Mouse (Mus musculus): ENCODE results near the gene Hivep2. TPM values are rescaled to one million over a fixed set of nuclear protein-coding genes. Genes with fewer than 3 reads are reported as not detected.

Gene Hivep2
- polyA plus RNA-seq, 1 experiment from 2014 or later, result 5.5 TPM

DNA sequence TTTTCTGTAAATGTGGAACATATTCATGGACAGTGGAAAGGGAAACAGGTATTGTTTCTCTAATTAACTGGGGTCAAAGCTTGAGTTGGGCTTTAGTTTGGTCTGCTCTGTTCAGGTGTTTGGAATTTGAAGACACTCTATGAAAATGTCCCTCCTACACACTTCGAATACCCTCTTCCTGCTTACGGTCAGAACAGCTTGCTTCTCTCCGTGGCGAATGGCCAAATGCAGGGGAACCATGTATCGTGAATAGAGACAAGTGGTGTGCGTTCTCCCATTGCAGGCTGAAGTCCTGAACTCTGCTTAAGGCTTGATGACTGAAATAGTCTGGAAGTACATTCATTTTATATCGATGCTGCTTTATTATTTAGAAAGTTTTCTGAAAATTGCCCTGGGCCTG is 63.1 kb downstream of the Hivep2 start:
- no peak overlapping the region for H3K4me3 ChIP-seq
- no peaks in the 10 kb centered on the region for H3K27me3 ChIP-seq
- H3K27ac ChIP-seq, result no peak overlapping the region
- H3K9ac ChIP-seq, result no peak overlapping the region
- ATAC-seq (ENCODE audit: insufficient number of reproducible peaks, insufficient read depth, low FRiP score, low TSS enrichment), result no peak
- WGBS, result 95% methylated on average over 7 of the region's 7 CpGs
- no peaks in the 10 kb centered on the region for H3K9me3 ChIP-seq
- no peaks in the 10 kb centered on the region for H3K4me1 ChIP-seq
- no peaks in the 10 kb centered on the region for H3K36me3 ChIP-seq
- H3K4me2 ChIP-seq (replicated peaks), result no peak overlapping the region

DNA sequence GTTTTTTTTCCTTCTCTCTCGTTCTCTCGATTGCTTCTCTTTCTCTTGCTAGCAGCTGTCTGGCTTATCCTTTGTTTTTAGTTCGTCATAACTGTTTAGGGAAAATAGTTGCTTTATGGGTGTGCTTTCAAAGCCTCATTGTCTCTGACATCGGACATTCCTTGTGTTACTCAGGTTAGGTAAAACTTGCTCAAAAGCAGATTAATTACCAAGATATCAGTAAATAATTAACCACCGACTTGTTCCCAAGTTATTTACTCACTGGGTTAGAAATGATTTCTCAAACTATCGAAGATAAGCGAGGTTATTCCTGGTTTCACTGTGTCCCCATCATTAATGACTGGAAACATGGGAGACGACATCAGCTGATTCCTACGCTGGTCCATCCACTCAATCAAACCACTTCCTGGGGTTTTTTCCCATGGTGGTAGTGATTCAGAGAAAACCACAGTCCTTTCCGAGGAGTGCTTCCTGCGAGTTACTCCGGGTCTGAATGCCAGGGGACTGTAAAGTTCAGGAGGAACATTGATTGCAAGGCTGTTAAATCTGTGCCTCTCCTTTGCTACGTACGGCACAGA is 64.7 kb downstream of the Hivep2 start:
- 90% methylated on average over 14 of the region's 14 CpGs for WGBS

DNA sequence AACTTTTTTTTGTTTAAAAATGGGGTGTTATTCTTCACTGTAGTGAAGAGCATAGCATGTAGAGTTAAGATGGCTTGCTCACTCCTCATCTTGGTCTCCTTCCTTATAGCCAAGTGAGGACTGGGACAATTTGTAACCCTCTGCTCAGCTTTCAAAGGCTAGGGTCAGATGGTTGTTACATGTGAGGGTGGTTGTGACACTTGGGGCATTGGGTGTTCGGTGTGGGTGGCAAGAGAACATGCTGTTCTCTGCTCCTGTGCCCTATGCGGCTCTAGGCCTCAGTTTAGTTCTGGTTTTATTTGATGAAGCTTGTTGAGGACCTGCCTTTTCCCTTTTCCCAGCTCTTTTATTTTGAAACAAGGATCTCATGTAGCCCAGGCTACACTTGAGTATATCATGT is 66.7 kb downstream of the Hivep2 start:
- WGBS, result 89% methylated on average over 2 of the region's 2 CpGs
- no peak overlapping the region for H3K4me2 ChIP-seq (replicated peaks)
- H3K36me3 ChIP-seq, result no peaks in the 10 kb centered on the region
- no peak overlapping the region for H3K4me3 ChIP-seq
- H3K4me1 ChIP-seq, result no peaks in the 10 kb centered on the region
- no peak overlapping the region for H3K27ac ChIP-seq
- H3K9ac ChIP-seq, result no peak overlapping the region
- H3K27me3 ChIP-seq, result no peaks in the 10 kb centered on the region
- no peaks in the 10 kb centered on the region for H3K9me3 ChIP-seq
- ATAC-seq (ENCODE audit: insufficient number of reproducible peaks, insufficient read depth, low FRiP score, low TSS enrichment), result no peak

More for the DNA sequence above, 64.7 kb downstream of the Hivep2 start:
- H3K27ac ChIP-seq, result no peak overlapping the region
- H3K9me3 ChIP-seq, result no peaks in the 10 kb centered on the region
- H3K36me3 ChIP-seq, result no peaks in the 10 kb centered on the region
- H3K4me2 ChIP-seq (replicated peaks), result no peak overlapping the region
- ATAC-seq (ENCODE audit: insufficient number of reproducible peaks, insufficient read depth, low FRiP score, low TSS enrichment), result no peak
- no peak overlapping the region for H3K4me3 ChIP-seq
- no peak overlapping the region for H3K9ac ChIP-seq
- no peaks in the 10 kb centered on the region for H3K4me1 ChIP-seq
- no peaks in the 10 kb centered on the region for H3K27me3 ChIP-seq

DNA sequence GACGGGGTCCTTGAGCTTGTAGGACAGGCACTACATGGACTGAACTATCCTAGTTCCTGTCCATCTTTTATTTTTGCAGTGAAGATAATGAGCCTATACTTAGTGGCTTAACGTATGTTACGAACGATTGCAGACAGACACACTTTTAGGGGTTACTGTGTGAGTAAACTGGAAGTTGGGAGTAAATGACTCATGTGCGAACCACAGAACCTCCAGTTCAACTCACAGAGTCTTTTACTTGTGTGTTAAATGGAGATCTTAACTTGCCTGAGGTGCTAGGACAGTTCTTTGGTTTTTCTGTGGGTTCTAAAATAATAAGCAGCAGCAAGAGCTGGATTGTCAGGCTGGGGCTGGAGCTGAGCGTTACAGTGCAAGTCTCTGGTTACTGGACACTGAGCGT is 68.2 kb downstream of the Hivep2 start:
- Histone ChIP-seq H3K27ac (no peak overlapping the region), H3K27me3 (no peaks in the 10 kb centered on the region), H3K4me3 (no peak overlapping the region), H3K4me1 (no peaks in the 10 kb centered on the region), H3K9me3 (no peaks in the 10 kb centered on the region), H3K4me2 (replicated peaks) (no peak overlapping the region), H3K36me3 (no peaks in the 10 kb centered on the region), H3K9ac (no peak overlapping the region)
- ATAC-seq (ENCODE audit: insufficient number of reproducible peaks, insufficient read depth, low FRiP score, low TSS enrichment), result no peak
- WGBS, result 92% methylated on average over 7 of the region's 7 CpGs

DNA sequence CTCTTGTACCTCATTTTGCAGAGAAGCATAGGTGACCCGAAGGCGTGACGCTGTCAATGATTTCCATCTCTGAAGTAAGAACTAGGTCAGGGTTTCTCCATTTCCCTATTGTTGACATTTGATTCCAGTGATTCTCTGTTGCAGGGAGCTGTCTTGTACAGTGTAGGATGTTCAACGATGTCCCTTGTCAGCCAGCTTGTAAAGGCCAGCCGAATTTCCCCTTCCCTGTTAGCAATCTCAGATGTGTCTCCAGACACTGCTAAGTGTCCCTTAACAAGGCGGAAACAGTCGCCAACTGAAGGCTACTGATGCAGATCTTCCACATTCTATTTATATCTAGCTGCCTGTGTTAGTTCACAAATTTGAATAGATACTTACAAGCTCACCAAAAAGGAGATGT is 68.9 kb downstream of the Hivep2 start:
- Histone ChIP-seq H3K36me3 (no peaks in the 10 kb centered on the region), H3K4me2 (replicated peaks) (no peak overlapping the region), H3K9me3 (no peaks in the 10 kb centered on the region), H3K4me1 (no peaks in the 10 kb centered on the region), H3K27ac (no peak overlapping the region), H3K27me3 (no peaks in the 10 kb centered on the region), H3K9ac (no peak overlapping the region), H3K4me3 (no peak overlapping the region)
- no peak for ATAC-seq (ENCODE audit: insufficient number of reproducible peaks, insufficient read depth, low FRiP score, low TSS enrichment)
- WGBS, result 83% methylated on average over 7 of the region's 7 CpGs

DNA sequence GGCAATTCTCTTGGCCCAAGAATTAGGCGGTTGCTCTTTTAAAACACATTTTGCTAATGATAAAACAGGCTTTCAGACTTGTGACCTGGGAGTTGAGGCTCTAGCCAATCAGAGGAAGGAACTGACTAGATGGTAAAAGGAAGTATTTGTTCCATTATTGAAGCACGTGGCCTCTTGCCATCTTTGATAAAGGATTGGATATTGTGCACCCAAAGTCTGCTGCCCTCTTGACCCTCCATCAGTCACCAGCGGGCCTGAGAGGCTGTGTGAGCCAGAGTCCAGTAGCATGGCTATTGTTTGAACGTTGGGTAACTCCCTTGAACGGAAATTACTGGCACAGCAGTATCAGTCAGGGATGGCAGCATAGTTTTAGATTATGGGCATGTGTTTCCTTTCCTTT is 69.7 kb downstream of the Hivep2 start:
- H3K9ac ChIP-seq, result no peak overlapping the region
- no peak overlapping the region for H3K4me2 ChIP-seq (replicated peaks)
- H3K4me1 ChIP-seq, result 0 out of 2 replicates have a peak, but pooled peaks cover under 1% of the 10 kb centered on the region
- H3K36me3 ChIP-seq, result no peaks in the 10 kb centered on the region
- H3K27ac ChIP-seq, result no peak overlapping the region
- H3K9me3 ChIP-seq, result no peaks in the 10 kb centered on the region
- ATAC-seq (ENCODE audit: insufficient number of reproducible peaks, insufficient read depth, low FRiP score, low TSS enrichment), result no peak
- H3K27me3 ChIP-seq, result no peaks in the 10 kb centered on the region
- WGBS, result 67% methylated on average over 5 of the region's 5 CpGs
- H3K4me3 ChIP-seq, result no peak overlapping the region

DNA sequence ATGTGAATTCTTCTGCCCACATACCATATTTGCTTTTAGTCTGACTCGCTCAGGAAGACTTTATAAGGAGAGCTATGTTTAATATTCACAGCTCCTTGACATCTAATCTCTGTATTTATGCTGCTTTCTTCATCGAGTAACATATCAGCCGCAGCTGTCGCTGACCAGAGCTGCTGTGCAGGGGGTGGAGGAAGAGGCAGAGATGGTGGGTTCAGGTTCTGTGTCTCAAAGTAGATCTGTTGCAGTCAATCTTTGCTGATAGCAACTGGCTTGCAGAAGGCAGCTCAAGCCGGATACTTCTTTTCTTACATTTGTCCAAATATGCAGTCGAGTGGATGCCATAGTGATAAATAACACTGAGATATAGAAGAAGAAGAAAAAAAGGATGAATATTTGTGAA is 70.6 kb downstream of the Hivep2 start:
- Histone ChIP-seq H3K4me2 (replicated peaks) (no peak overlapping the region), H3K27me3 (no peaks in the 10 kb centered on the region), H3K9me3 (no peaks in the 10 kb centered on the region), H3K9ac (no peak overlapping the region), H3K36me3 (no peaks in the 10 kb centered on the region), H3K4me1 (0 out of 2 replicates have a peak, but pooled peaks cover 5% of the 10 kb centered on the region), H3K27ac (no peak overlapping the region), H3K4me3 (no peak overlapping the region)
- no peak for ATAC-seq (ENCODE audit: insufficient number of reproducible peaks, insufficient read depth, low FRiP score, low TSS enrichment)
- WGBS, result 89% methylated on average over 6 of the region's 6 CpGs

DNA sequence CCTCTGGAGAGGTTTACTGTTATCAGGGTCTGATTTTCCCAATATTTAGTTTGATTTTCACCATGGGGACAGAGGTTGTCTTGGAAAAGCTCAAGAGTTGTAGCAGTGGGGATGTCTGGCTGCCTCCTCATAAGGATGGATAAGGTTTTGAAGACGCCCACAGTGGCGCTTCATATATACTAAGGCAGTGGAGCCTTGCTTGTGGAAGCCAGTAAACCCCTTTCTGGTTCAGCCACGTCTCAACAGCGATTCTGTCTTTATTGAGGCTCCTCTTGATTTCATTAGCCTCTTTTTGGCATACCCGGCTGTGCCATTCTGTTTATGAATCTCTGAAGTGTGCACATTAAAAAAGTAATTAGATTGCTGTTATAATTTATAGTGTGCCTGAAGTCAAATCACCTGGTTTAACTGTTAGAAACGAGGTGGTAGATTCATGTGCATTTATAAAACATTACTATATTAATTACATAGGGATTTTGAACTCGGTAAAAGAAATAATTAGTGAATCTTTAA is 72.2 kb downstream of the Hivep2 start:
- Histone ChIP-seq H3K36me3 (no peaks in the 10 kb centered on the region), H3K4me1 (0 out of 2 replicates have a peak, but pooled peaks cover 5% of the 10 kb centered on the region), H3K4me2 (replicated peaks) (no peak overlapping the region), H3K27me3 (no peaks in the 10 kb centered on the region), H3K9ac (no peak overlapping the region), H3K27ac (no peak overlapping the region), H3K4me3 (no peak overlapping the region), H3K9me3 (no peaks in the 10 kb centered on the region)
- 85% methylated on average over 7 of the region's 7 CpGs for WGBS
- no peak for ATAC-seq (ENCODE audit: insufficient number of reproducible peaks, insufficient read depth, low FRiP score, low TSS enrichment)

DNA sequence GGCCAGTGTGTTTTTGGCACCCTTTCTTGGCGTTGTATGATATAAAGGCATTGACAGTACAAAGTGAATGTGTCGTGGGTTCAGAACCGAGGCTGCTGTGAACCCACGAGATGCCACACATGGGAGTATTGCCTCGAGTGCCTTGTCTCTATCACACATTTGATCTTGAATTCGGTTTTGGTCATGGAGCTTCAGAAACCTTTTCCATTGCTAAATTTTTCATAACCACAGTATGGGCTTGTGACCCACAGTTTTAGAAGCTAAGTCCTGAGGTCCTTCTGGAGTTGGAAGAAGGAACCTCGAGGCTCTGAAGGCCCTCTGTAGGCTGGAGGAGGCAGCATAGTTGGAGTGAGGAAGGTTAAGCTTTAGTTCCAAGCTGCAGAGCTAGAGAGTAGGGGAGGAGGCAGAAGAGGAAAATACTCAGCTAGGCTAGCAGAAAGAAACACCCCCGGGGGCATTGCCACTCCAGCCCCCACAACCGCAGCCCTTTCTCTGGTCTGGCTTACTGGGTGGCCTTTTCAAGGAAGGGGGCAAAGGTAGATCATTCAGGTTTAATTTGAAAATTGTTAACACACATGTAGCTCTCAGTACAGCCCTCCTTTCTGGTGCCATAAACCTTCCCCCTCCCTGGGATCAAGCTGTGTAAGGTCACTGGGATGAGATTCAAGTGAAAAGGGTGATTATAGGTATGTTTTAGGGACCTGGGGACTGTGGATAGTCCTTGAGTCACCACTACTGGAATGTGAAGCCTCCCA is 75.0 kb downstream of the Hivep2 start:
- H3K9me3 ChIP-seq, result no peaks in the 10 kb centered on the region
- no peak overlapping the region for H3K4me2 ChIP-seq (replicated peaks)
- no peak overlapping the region for H3K4me3 ChIP-seq
- 72% methylated on average over 9 of the region's 9 CpGs for WGBS
- H3K9ac ChIP-seq, result no peak overlapping the region
- H3K36me3 ChIP-seq, result no peaks in the 10 kb centered on the region
- no peaks in the 10 kb centered on the region for H3K27me3 ChIP-seq
- no peak overlapping the region for H3K27ac ChIP-seq
- ATAC-seq (ENCODE audit: insufficient number of reproducible peaks, insufficient read depth, low FRiP score, low TSS enrichment), result no peak
- peaks cover 19% of the 10 kb centered on the region; the same call in 1 of the 2 replicates for H3K4me1 ChIP-seq

DNA sequence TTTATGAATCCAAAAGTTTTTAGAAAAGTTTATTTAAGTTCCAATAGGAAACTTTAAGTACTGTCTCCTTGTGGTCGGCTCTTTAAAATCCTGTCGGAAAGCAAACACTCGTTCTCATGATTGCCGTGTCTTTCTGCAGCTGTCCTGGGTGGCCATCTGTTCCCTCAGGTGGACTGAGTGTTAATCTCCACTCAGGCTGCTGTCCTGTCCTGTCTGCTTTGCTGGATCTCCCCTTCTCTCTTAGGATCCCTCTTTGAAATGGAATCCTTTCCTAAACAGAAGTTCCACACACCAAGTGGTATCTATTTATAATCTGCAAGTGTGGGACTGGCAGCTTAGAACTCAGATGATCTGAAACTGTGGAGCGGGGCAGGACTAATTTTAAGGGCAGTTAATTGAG is 75.7 kb downstream of the Hivep2 start:
- 60% methylated on average over 5 of the region's 5 CpGs for WGBS
- ATAC-seq (ENCODE audit: insufficient number of reproducible peaks, insufficient read depth, low FRiP score, low TSS enrichment), result no peak

DNA sequence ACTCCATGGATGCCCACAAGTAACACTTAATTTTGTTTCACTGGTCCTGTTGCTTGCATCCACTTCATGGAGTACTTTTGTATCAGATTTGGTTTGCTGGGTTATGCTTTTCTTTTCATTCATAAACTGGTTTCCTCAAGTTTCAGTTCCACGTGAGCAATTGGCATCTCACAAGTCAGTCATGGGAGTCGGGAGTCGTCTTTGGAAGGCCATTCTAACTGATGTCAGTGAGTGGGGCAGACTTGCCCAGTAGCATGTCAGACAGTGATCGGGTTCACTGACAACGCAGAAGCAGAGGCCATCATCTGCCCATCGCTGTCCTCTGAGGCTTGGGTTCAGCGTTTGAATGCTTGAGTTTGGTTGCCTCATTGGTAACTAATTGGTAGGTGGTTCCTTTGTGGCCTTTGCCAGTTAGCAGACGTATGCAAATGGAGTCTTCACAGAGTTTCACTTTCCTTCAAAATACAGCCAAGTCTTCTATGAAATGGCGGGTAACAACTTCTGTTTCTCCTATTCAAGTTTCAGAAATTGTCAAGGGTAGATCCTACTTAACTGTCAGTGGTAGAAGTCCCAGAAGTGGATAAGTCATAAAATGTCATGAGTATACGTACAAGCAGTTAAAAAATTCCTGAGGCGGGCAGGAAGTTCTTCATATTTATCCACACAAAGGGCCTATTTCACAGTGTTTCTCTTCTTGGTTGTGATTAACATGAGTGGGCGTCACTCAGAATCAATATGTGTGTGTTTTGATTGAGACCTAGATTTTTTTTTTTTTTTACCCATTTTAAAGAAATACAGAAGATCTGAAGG is 76.9 kb downstream of the Hivep2 start:
- no peaks in the 10 kb centered on the region for H3K27me3 ChIP-seq
- H3K4me3 ChIP-seq, result no peak overlapping the region
- peaks cover 27% of the 10 kb centered on the region for H3K4me1 ChIP-seq
- no peak overlapping the region for H3K4me2 ChIP-seq (replicated peaks)
- no peaks in the 10 kb centered on the region for H3K9me3 ChIP-seq
- no peak for ATAC-seq (ENCODE audit: insufficient number of reproducible peaks, insufficient read depth, low FRiP score, low TSS enrichment)
- H3K9ac ChIP-seq, result no peak overlapping the region
- H3K27ac ChIP-seq, result no peak overlapping the region
- no peaks in the 10 kb centered on the region for H3K36me3 ChIP-seq
- WGBS, result 81% methylated on average over 12 of the region's 12 CpGs

More for the DNA sequence above, 75.7 kb downstream of the Hivep2 start:
- peaks cover 23% of the 10 kb centered on the region for H3K4me1 ChIP-seq
- no peak overlapping the region for H3K9ac ChIP-seq
- H3K9me3 ChIP-seq, result no peaks in the 10 kb centered on the region
- no peaks in the 10 kb centered on the region for H3K36me3 ChIP-seq
- no peak overlapping the region for H3K4me3 ChIP-seq
- no peak overlapping the region for H3K27ac ChIP-seq
- H3K4me2 ChIP-seq (replicated peaks), result no peak overlapping the region
- H3K27me3 ChIP-seq, result no peaks in the 10 kb centered on the region

DNA sequence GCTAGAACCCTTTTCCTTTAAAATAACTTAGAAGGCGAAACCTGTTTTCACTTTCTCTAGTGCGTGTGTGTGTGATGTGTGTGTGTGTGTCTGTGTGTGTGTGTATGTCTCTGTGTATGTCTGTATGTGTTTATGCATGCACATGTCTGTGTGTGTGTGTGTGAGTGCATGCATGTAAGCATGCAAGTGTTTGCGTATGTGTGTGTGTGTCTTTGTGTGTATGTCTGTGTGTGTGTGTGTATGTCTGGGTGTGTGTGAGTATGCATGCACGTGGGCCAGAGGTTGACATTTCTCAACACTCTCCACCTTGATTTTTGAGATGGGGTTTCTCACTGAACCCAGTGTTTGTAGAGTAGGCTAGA is 77.5 kb downstream of the Hivep2 start:
- H3K4me3 ChIP-seq, result no peak overlapping the region
- no peaks in the 10 kb centered on the region for H3K27me3 ChIP-seq
- H3K4me2 ChIP-seq (replicated peaks), result no peak overlapping the region
- peaks cover 33% of the 10 kb centered on the region for H3K4me1 ChIP-seq
- H3K36me3 ChIP-seq, result no peaks in the 10 kb centered on the region
- no peak overlapping the region for H3K27ac ChIP-seq
- H3K9me3 ChIP-seq, result no peaks in the 10 kb centered on the region
- no peak for ATAC-seq (ENCODE audit: insufficient number of reproducible peaks, insufficient read depth, low FRiP score, low TSS enrichment)
- WGBS, result 88% methylated on average over 4 of the region's 4 CpGs
- H3K9ac ChIP-seq, result no peak overlapping the region
